20 mouse cellular contexts compared by ENCODE assay signal in the genomic region with DNA sequence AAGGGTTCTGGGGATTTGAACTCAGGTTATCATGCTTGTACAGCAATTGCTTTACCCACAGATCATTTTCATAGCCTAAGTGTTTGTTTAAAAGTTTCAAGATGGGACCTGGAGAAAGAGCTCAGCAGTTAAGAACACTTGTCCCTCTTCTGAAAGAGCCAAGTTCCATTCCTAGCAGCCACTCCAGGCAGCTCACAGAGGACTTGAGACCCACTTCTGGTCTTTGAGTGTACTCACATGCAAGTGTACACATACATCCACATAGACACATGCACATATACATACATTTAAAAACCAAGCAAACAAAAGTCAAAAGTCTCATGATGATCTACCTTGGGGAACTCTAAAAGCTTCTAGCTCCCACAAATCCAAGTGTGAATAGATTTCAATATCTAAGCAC.
DNase-seq lines count a peak whose midpoint lies in the region; ATAC-seq lines count a peak whose summit lies in the region.
"Had no signal": no experiment of that assay in that cellular context is flagged by ENCODE, and none has a peak within 500 bp of the region (broad histone marks: within the 10 kb centered on the region; RNA-seq: fewer than 3 reads in every experiment).

No protein-coding gene starts in this region.

- H3K27ac ChIP-seq in lung, embryonic 16.5 days (ENCODE audit: low read length): no peak overlapping the region
- H3K27ac ChIP-seq: embryonic facial prominence, embryonic 13.5 days; embryonic facial prominence, embryonic 15.5 days; forebrain, embryonic 10.5 days; forebrain, embryonic 12.5 days had no signal

- H3K27me3 ChIP-seq in lung, embryonic 16.5 days (ENCODE audit: control insufficient read depth, insufficient read depth, low read depth, low read length): no peaks in the 10 kb centered on the region
- H3K27me3 ChIP-seq: embryonic facial prominence, embryonic 13.5 days; embryonic facial prominence, embryonic 15.5 days; forebrain, embryonic 12.5 days had no signal

- no peaks in the 10 kb centered on the region for H3K9me3 ChIP-seq in lung, embryonic 16.5 days (ENCODE audit: control insufficient read depth, low read length)
- H3K9me3 ChIP-seq: embryonic facial prominence, embryonic 13.5 days; embryonic facial prominence, embryonic 15.5 days; forebrain, embryonic 10.5 days; forebrain, embryonic 12.5 days had no signal

- H3K4me2 ChIP-seq in lung, embryonic 16.5 days (ENCODE audit: low read depth, low read length): no peak overlapping the region
- H3K4me2 ChIP-seq: embryonic facial prominence, embryonic 13.5 days; embryonic facial prominence, embryonic 15.5 days; forebrain, embryonic 12.5 days had no signal

- H3K9ac ChIP-seq in lung, embryonic 16.5 days (ENCODE audit: low read length): no peak overlapping the region
- H3K9ac ChIP-seq: embryonic facial prominence, embryonic 13.5 days; embryonic facial prominence, embryonic 15.5 days; forebrain, embryonic 12.5 days had no signal

- no peaks in the 10 kb centered on the region for H3K36me3 ChIP-seq in lung, embryonic 16.5 days (ENCODE audit: control insufficient read depth, insufficient read depth, low read length)
- H3K36me3 ChIP-seq: embryonic facial prominence, embryonic 13.5 days; embryonic facial prominence, embryonic 15.5 days; forebrain, embryonic 10.5 days; forebrain, embryonic 12.5 days had no signal

- DNase-seq in lung, adult 18-20 months: no peak
- DNase-seq in lung, postnatal 10 days: peak; percentile 4
- DNase-seq in lung, postnatal 25 days (ENCODE audit: low spot score): no peak
- DNase-seq: adrenal gland, adult 2 months; adrenal gland, postnatal 10 days; adrenal gland, postnatal 25 days; cerebellum, adult 11 months; cerebellum, adult 18-20 months; cerebellum, adult 8-10 months; cerebellum, adult 9-11 months; cerebellum, postnatal 14 days; cerebellum, postnatal 36 days had no signal

- no peak overlapping the region for H3K4me3 ChIP-seq in lung, embryonic 16.5 days (ENCODE audit: low read length)
- H3K4me3 ChIP-seq: embryonic facial prominence, embryonic 13.5 days; embryonic facial prominence, embryonic 15.5 days; erythroblast, embryonic 14.5 days; forebrain, embryonic 10.5 days; forebrain, embryonic 12.5 days had no signal

- ATAC-seq in lung, embryonic 16.5 days (ENCODE audit: low read depth): peak; percentile 79
- ATAC-seq: forebrain, embryonic 14.5 days; forebrain, embryonic 16.5 days had no signal

- H3K4me1 ChIP-seq in lung, embryonic 16.5 days (replicated peaks; ENCODE audit: control insufficient read depth, insufficient read depth, low read length): no peaks in the 10 kb centered on the region
- H3K4me1 ChIP-seq: embryonic facial prominence, embryonic 13.5 days; embryonic facial prominence, embryonic 15.5 days; forebrain, embryonic 10.5 days; forebrain, embryonic 12.5 days had no signal
